In the genomic region with DNA sequence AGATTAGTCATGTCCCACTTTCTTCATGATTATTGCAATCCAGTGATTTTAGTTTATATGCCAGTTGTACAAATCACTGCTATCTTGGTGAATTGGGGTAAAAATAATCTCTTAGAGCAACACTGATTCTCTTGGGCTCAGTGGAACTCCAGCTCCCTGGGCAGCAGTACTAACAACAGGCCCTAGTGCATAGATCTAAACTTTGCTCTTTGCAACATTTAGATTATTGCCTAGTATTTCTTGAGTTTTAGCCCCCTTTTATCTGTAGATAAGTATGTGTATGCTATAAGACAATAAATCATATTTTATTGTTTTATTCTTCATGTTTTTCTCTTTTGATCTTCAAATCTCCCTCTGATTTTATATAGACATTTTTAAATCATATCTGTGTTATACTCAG, we compare ENCODE assay signal across 33 mouse cellular contexts.
"Had no signal": no experiment of that assay in that cellular context is flagged by ENCODE, and none has a peak within 500 bp of the region (broad histone marks: within the 10 kb centered on the region; RNA-seq: fewer than 3 reads in every experiment).

No protein-coding gene starts in this region.

- H3K9ac ChIP-seq: heart, embryonic 12.5 days; heart, embryonic 13.5 days; heart, embryonic 15.5 days; hindbrain, embryonic 12.5 days; hindbrain, embryonic 13.5 days; hindbrain, embryonic 14.5 days; hindbrain, embryonic 15.5 days; kidney, embryonic 15.5 days had no signal

- ATAC-seq: hindbrain, embryonic 16.5 days; hindbrain, postnatal 0 days; inflammation-experienced regulatory T-cells, adult 6 months had no signal

- H3K27ac ChIP-seq: heart, embryonic 10.5 days; heart, embryonic 13.5 days; heart, embryonic 15.5 days; hindbrain, embryonic 10.5 days; hindbrain, embryonic 12.5 days; hindbrain, embryonic 13.5 days; hindbrain, embryonic 14.5 days; hindbrain, embryonic 15.5 days; hindbrain, postnatal 0 days; kidney, embryonic 15.5 days; kidney, postnatal 0 days; layer of hippocampus, adult 2 months; left cerebral cortex, adult 2 months had no signal

- H3K27me3 ChIP-seq: heart, embryonic 12.5 days; heart, embryonic 13.5 days; heart, embryonic 15.5 days; hindbrain, embryonic 12.5 days; hindbrain, embryonic 13.5 days; hindbrain, embryonic 15.5 days; kidney, embryonic 15.5 days had no signal

- H3K4me3 ChIP-seq: heart, embryonic 10.5 days; heart, embryonic 12.5 days; heart, embryonic 13.5 days; heart, embryonic 15.5 days; hindbrain, embryonic 10.5 days; hindbrain, embryonic 12.5 days; hindbrain, embryonic 13.5 days; hindbrain, embryonic 15.5 days; kidney, embryonic 15.5 days; layer of hippocampus, adult 2 months; left cerebral cortex, adult 2 months had no signal

- DNase-seq: heart, postnatal 10 days; heart, postnatal 14 days; heart, postnatal 36 days; heart, postnatal 4 days; kidney, adult 11 months; kidney, adult 18-20 months; kidney, adult 2 months; kidney, adult 8-10 months; kidney, adult 9 months; kidney, postnatal 10 days; kidney, postnatal 14 days; kidney, postnatal 25 days; kidney, postnatal 36 days; kidney, postnatal 4 days; layer of hippocampus, adult 9-11 months; layer of hippocampus, postnatal 36 days had no signal

- H3K4me1 ChIP-seq: heart, embryonic 10.5 days; heart, embryonic 12.5 days; heart, embryonic 13.5 days; heart, embryonic 15.5 days; hindbrain, embryonic 10.5 days; hindbrain, embryonic 12.5 days; hindbrain, embryonic 13.5 days; hindbrain, embryonic 15.5 days; kidney, embryonic 15.5 days had no signal

- H3K9me3 ChIP-seq: heart, embryonic 10.5 days; heart, embryonic 12.5 days; heart, embryonic 13.5 days; heart, embryonic 15.5 days; hindbrain, embryonic 10.5 days; hindbrain, embryonic 12.5 days; hindbrain, embryonic 13.5 days; hindbrain, embryonic 15.5 days; kidney, embryonic 15.5 days had no signal

- H3K4me2 ChIP-seq: heart, embryonic 11.5 days; heart, embryonic 12.5 days; heart, embryonic 13.5 days; heart, embryonic 15.5 days; hindbrain, embryonic 12.5 days; hindbrain, embryonic 13.5 days; hindbrain, embryonic 14.5 days; hindbrain, embryonic 15.5 days; kidney, embryonic 15.5 days had no signal

- H3K36me3 ChIP-seq: heart, embryonic 10.5 days; heart, embryonic 12.5 days; heart, embryonic 13.5 days; heart, embryonic 15.5 days; hindbrain, embryonic 10.5 days; hindbrain, embryonic 12.5 days; hindbrain, embryonic 13.5 days; hindbrain, embryonic 15.5 days; kidney, embryonic 15.5 days had no signal
